ENCODE assay signal across 8 mouse cellular contexts in genomic region chr2:27088071-27088644, GRCm38 (mm10). TPM values are rescaled to one million over a fixed set of nuclear protein-coding genes. Genes with fewer than 3 reads are reported as not detected.
DNase-seq lines count a peak whose midpoint lies in the region; ATAC-seq lines count a peak whose summit lies in the region.

No protein-coding gene starts in this region.

- no peak overlapping the region for H3K4me2 ChIP-seq in forebrain, embryonic 15.5 days (replicated peaks)
- H3K4me2 ChIP-seq in heart, embryonic 16.5 days (ENCODE audit: low read depth, low read length), result no peak overlapping the region
- H3K4me2 ChIP-seq in limb, embryonic 12.5 days, result no peak overlapping the region
- H3K4me2 ChIP-seq in midbrain, embryonic 16.5 days (ENCODE audit: low read length), result no peak overlapping the region

- H3K9me3 ChIP-seq in forebrain, embryonic 10.5 days, result no peaks in the 10 kb centered on the region
- H3K9me3 ChIP-seq in forebrain, embryonic 15.5 days, result no peaks in the 10 kb centered on the region
- H3K9me3 ChIP-seq in heart, embryonic 16.5 days (replicated peaks; ENCODE audit: control insufficient read depth, low read length), result no peaks in the 10 kb centered on the region
- H3K9me3 ChIP-seq in limb, embryonic 12.5 days, result no peaks in the 10 kb centered on the region
- H3K9me3 ChIP-seq in midbrain, embryonic 16.5 days (replicated peaks; ENCODE audit: control insufficient read depth, low read length, poor library complexity, severe bottlenecking), result no peaks in the 10 kb centered on the region

- peaks cover 22% of the 10 kb centered on the region for H3K4me1 ChIP-seq in forebrain, embryonic 10.5 days
- H3K4me1 ChIP-seq in forebrain, embryonic 15.5 days, result peaks cover 5% of the 10 kb centered on the region; the same call in 1 of the 2 replicates
- peaks cover 51% of the 10 kb centered on the region for H3K4me1 ChIP-seq in heart, embryonic 16.5 days (ENCODE audit: control insufficient read depth, insufficient read depth, low read length)
- peaks cover 54% of the 10 kb centered on the region for H3K4me1 ChIP-seq in limb, embryonic 12.5 days (replicated peaks)
- H3K4me1 ChIP-seq in midbrain, embryonic 16.5 days (ENCODE audit: control insufficient read depth, insufficient read depth, low read length), result no peaks in the 10 kb centered on the region

- H3K36me3 ChIP-seq in forebrain, embryonic 10.5 days (replicated peaks), result no peaks in the 10 kb centered on the region
- H3K36me3 ChIP-seq in forebrain, embryonic 15.5 days, result no peaks in the 10 kb centered on the region
- no peaks in the 10 kb centered on the region for H3K36me3 ChIP-seq in heart, embryonic 16.5 days (ENCODE audit: control insufficient read depth, insufficient read depth)
- peaks cover 7% of the 10 kb centered on the region; the same call in 1 of the 2 replicates for H3K36me3 ChIP-seq in limb, embryonic 12.5 days
- no peaks in the 10 kb centered on the region for H3K36me3 ChIP-seq in midbrain, embryonic 16.5 days (ENCODE audit: control insufficient read depth, insufficient read depth, low read length)

- DNase-seq in forebrain, embryonic 10.5 days (ENCODE audit: extremely low spot score, low spot score), result no peak
- peak; percentile 54 for DNase-seq in brain, adult 2 months (ENCODE audit: low read depth, low spot score)
- peak; percentile 51 for DNase-seq in testis, postnatal 14 days (ENCODE audit: low spot score)
- DNase-seq in layer of hippocampus, adult 9-11 months, result no peak

- no peaks in the 10 kb centered on the region for H3K27me3 ChIP-seq in forebrain, embryonic 10.5 days (ENCODE audit: poor library complexity, severe bottlenecking)
- H3K27me3 ChIP-seq in forebrain, embryonic 15.5 days, result no peaks in the 10 kb centered on the region
- no peaks in the 10 kb centered on the region for H3K27me3 ChIP-seq in heart, embryonic 16.5 days (ENCODE audit: control insufficient read depth, insufficient read depth, low read length)
- no peaks in the 10 kb centered on the region for H3K27me3 ChIP-seq in limb, embryonic 12.5 days
- H3K27me3 ChIP-seq in midbrain, embryonic 16.5 days (ENCODE audit: control insufficient read depth, insufficient read depth, low read depth, low read length), result no peaks in the 10 kb centered on the region

- WGBS in forebrain, embryonic 10.5 days, result 90% methylated on average over 18 of the region's 18 CpGs
- 69% methylated on average over 18 of the region's 18 CpGs for WGBS in forebrain, embryonic 15.5 days
- 47% methylated on average over 18 of the region's 18 CpGs for WGBS in heart, embryonic 16.5 days
- 64% methylated on average over 18 of the region's 18 CpGs for WGBS in limb, embryonic 12.5 days
- WGBS in midbrain, embryonic 16.5 days, result 83% methylated on average over 18 of the region's 18 CpGs

- no peak overlapping the region for H3K9ac ChIP-seq in forebrain, embryonic 15.5 days (replicated peaks)
- no peak overlapping the region for H3K9ac ChIP-seq in heart, embryonic 16.5 days (ENCODE audit: low read length)
- no peak overlapping the region for H3K9ac ChIP-seq in limb, embryonic 12.5 days (replicated peaks)
- no peak overlapping the region for H3K9ac ChIP-seq in midbrain, embryonic 16.5 days (ENCODE audit: low read depth, low read length)

- H3K27ac ChIP-seq in forebrain, embryonic 10.5 days, result 0 out of 2 replicates have a peak overlapping the region, but pooled peaks have one; percentile 3
- H3K27ac ChIP-seq in forebrain, embryonic 15.5 days (replicated peaks), result no peak overlapping the region
- peak overlapping the region; percentile 66 for H3K27ac ChIP-seq in heart, embryonic 16.5 days (ENCODE audit: low read length)
- H3K27ac ChIP-seq in limb, embryonic 12.5 days, result 0 out of 2 replicates have a peak overlapping the region, but pooled peaks have one; percentile 5
- H3K27ac ChIP-seq in midbrain, embryonic 16.5 days (ENCODE audit: low read length), result no peak overlapping the region

- no peak for ATAC-seq in forebrain, embryonic 15.5 days (replicated peaks)
- ATAC-seq in heart, embryonic 16.5 days (replicated peaks; ENCODE audit: extremely low read depth, insufficient read depth, low FRiP score), result peak; percentile 63
- ATAC-seq in limb, embryonic 12.5 days (ENCODE audit: insufficient number of reproducible peaks, insufficient read depth, low FRiP score, low TSS enrichment, low read depth), result no peak
- no peak for ATAC-seq in midbrain, embryonic 16.5 days

- H3K4me3 ChIP-seq in forebrain, embryonic 10.5 days, result no peak overlapping the region
- no peak overlapping the region for H3K4me3 ChIP-seq in forebrain, embryonic 15.5 days
- no peak overlapping the region for H3K4me3 ChIP-seq in heart, embryonic 16.5 days (ENCODE audit: low read length)
- H3K4me3 ChIP-seq in limb, embryonic 12.5 days (replicated peaks), result no peak overlapping the region
- H3K4me3 ChIP-seq in midbrain, embryonic 16.5 days (ENCODE audit: low read depth, low read length), result no peak overlapping the region

RNA-seq across cellular contexts. Expression of gene Adamtsl2, which starts 9.0 kb away (rescaled TPM):
- polyA plus RNA-seq in forebrain, embryonic 10.5 days (2016; fragmentation: Nextera tagmentation; extraction: Ambion mirVana), result 3.8 and 5.3 TPM in 2 replicates
- 6.8 and 9.5 TPM in 2 replicates for polyA plus RNA-seq in forebrain, embryonic 15.5 days (2015; fragmentation: Nextera tagmentation; extraction: Ambion mirVana)
- polyA plus RNA-seq in heart, embryonic 16.5 days (2015; fragmentation: Nextera tagmentation; extraction: Ambion mirVana), result 12.4 and 14.8 TPM in 2 replicates
- 11.8 and 12.3 TPM in 2 replicates for polyA plus RNA-seq in limb, embryonic 12.5 days (2016; fragmentation: Nextera tagmentation; extraction: Ambion mirVana)
- polyA plus RNA-seq in midbrain, embryonic 16.5 days (2015; fragmentation: Nextera tagmentation; extraction: Ambion mirVana), result 10.6 and 10.8 TPM in 2 replicates

RNA-seq across cellular contexts. Expression of gene Mymk, which starts 16.2 kb away (rescaled TPM):
- polyA plus RNA-seq in forebrain, embryonic 10.5 days (2016; fragmentation: Nextera tagmentation; extraction: Ambion mirVana), result not detected in 2 replicates
- 0.17 TPM in 1 of 2 replicates, not detected in the other for polyA plus RNA-seq in forebrain, embryonic 15.5 days (2015; fragmentation: Nextera tagmentation; extraction: Ambion mirVana)
- polyA plus RNA-seq in heart, embryonic 16.5 days (2015; fragmentation: Nextera tagmentation; extraction: Ambion mirVana), result 0.84 and 1.1 TPM in 2 replicates
- 16.9 and 24.6 TPM in 2 replicates for polyA plus RNA-seq in limb, embryonic 12.5 days (2016; fragmentation: Nextera tagmentation; extraction: Ambion mirVana)
- polyA plus RNA-seq in midbrain, embryonic 16.5 days (2015; fragmentation: Nextera tagmentation; extraction: Ambion mirVana), result 0.24 TPM in 1 of 2 replicates, not detected in the other

RNA-seq across cellular contexts. Expression of gene Fam163b, which starts 54.1 kb away (rescaled TPM):
- polyA plus RNA-seq in forebrain, embryonic 10.5 days (2016; fragmentation: Nextera tagmentation; extraction: Ambion mirVana), result 0.05 and 0.16 TPM in 2 replicates
- 3.5 and 4.6 TPM in 2 replicates for polyA plus RNA-seq in forebrain, embryonic 15.5 days (2015; fragmentation: Nextera tagmentation; extraction: Ambion mirVana)
- 0.70 and 0.91 TPM in 2 replicates for polyA plus RNA-seq in heart, embryonic 16.5 days (2015; fragmentation: Nextera tagmentation; extraction: Ambion mirVana)
- 0.52 and 0.75 TPM in 2 replicates for polyA plus RNA-seq in limb, embryonic 12.5 days (2016; fragmentation: Nextera tagmentation; extraction: Ambion mirVana)
- polyA plus RNA-seq in midbrain, embryonic 16.5 days (2015; fragmentation: Nextera tagmentation; extraction: Ambion mirVana), result 5.0 and 8.1 TPM in 2 replicates

Comparison
In these comparisons a context has a peak if more than half of its experiments do, and no peak if none do; other contexts are left out.
1. H3K27ac ChIP-seq: peak in forebrain, embryonic 10.5 days (single experiment), heart, embryonic 16.5 days (single experiment) and limb, embryonic 12.5 days (single experiment); none in forebrain, embryonic 15.5 days (single experiment) and midbrain, embryonic 16.5 days (single experiment).
2. DNase-seq: peak in brain, adult 2 months (single experiment) and testis, postnatal 14 days (single experiment); none in forebrain, embryonic 10.5 days (single experiment) and layer of hippocampus, adult 9-11 months (single experiment).